ENCODE assay signal across 13 mouse cellular contexts in genomic region chr13:94608947-94609346, GRCm38 (mm10).
A peak's percentile ranks its signal among the peaks of the same experiment; 100 is the strongest.
DNase-seq lines count a peak whose midpoint lies in the region; ATAC-seq and TF ChIP-seq lines count a peak whose summit lies in the region.
"Had no signal": no experiment of that assay in that cellular context is flagged by ENCODE, and none has a peak within 500 bp of the region (broad histone marks: within the 10 kb centered on the region; RNA-seq: fewer than 3 reads in every experiment).

No protein-coding gene starts in this region.

- H3K9me3 ChIP-seq in kidney, embryonic 16.5 days (ENCODE audit: low read length): no peaks in the 10 kb centered on the region
- no peaks in the 10 kb centered on the region for H3K9me3 ChIP-seq in hindbrain, embryonic 12.5 days (replicated peaks)
- H3K9me3 ChIP-seq in neural tube, embryonic 14.5 days (ENCODE audit: control insufficient read depth, low read length): no peaks in the 10 kb centered on the region

- peak overlapping the region; percentile 2; the same call in 1 of the 2 replicates for H3K9ac ChIP-seq in kidney, embryonic 16.5 days (replicated peaks; ENCODE audit: low read length)
- H3K9ac ChIP-seq in hindbrain, embryonic 12.5 days: no peak overlapping the region
- H3K9ac ChIP-seq in neural tube, embryonic 14.5 days (replicated peaks; ENCODE audit: low read depth, low read length): no peak overlapping the region

- TF ChIP-seq POLR2A in brain, embryonic 14.5 days (IDR thresholded peaks at IDR 0.05; ENCODE audit: borderline replicate concordance, extremely low read depth, insufficient read depth, insufficient read length, poor library complexity, severe bottlenecking): no peak

- H3K4me1 ChIP-seq in kidney, embryonic 16.5 days (ENCODE audit: insufficient read depth, low read length): peaks cover 21% of the 10 kb centered on the region
- H3K4me1 ChIP-seq in hindbrain, embryonic 12.5 days: peaks cover 6% of the 10 kb centered on the region; the same call in 1 of the 2 replicates
- peaks cover 11% of the 10 kb centered on the region; the same call in 1 of the 2 replicates for H3K4me1 ChIP-seq in neural tube, embryonic 14.5 days (ENCODE audit: control insufficient read depth, insufficient read depth, low read length)

- WGBS in kidney, embryonic 16.5 days: 40% methylated on average over 10 of the region's 10 CpGs
- WGBS in hindbrain, embryonic 12.5 days: 66% methylated on average over 10 of the region's 10 CpGs
- 41% methylated on average over 10 of the region's 10 CpGs for WGBS in neural tube, embryonic 14.5 days

- H3K4me3 ChIP-seq in kidney, embryonic 16.5 days (ENCODE audit: low read length): no peak overlapping the region
- H3K4me3 ChIP-seq in hindbrain, embryonic 12.5 days: no peak overlapping the region
- H3K4me3 ChIP-seq in neural tube, embryonic 14.5 days (ENCODE audit: low read depth, low read length): no peak overlapping the region
- H3K4me3 ChIP-seq: myocyte had no signal

- TF ChIP-seq CTCF in brain, embryonic 14.5 days (IDR thresholded peaks at IDR 0.05; ENCODE audit: borderline replicate concordance, extremely low read depth, insufficient read depth, insufficient read length): no peak

- peak overlapping the region; percentile 10; the same call in 1 of the 2 replicates for H3K4me2 ChIP-seq in kidney, embryonic 16.5 days (replicated peaks; ENCODE audit: low read depth, low read length)
- no peak overlapping the region for H3K4me2 ChIP-seq in hindbrain, embryonic 12.5 days (replicated peaks)
- no peak overlapping the region; the same call in 1 of the 2 replicates for H3K4me2 ChIP-seq in neural tube, embryonic 14.5 days (ENCODE audit: low read depth, low read length)
- H3K4me2 ChIP-seq: heart, embryonic 11.5 days had no signal

- H3K27ac ChIP-seq in kidney, embryonic 16.5 days (ENCODE audit: low read length): 0 out of 2 replicates have a peak overlapping the region, but pooled peaks have one; percentile 2
- H3K27ac ChIP-seq in hindbrain, embryonic 12.5 days: no peak overlapping the region
- no peak overlapping the region for H3K27ac ChIP-seq in neural tube, embryonic 14.5 days (ENCODE audit: low read depth, low read length)
- H3K27ac ChIP-seq: kidney, postnatal 0 days had no signal

- H3K27me3 ChIP-seq in kidney, embryonic 16.5 days (ENCODE audit: insufficient read depth, low read length): peaks cover 17% of the 10 kb centered on the region; the same call in 1 of the 2 replicates
- H3K27me3 ChIP-seq in hindbrain, embryonic 12.5 days: peaks cover 64% of the 10 kb centered on the region
- peaks cover 39% of the 10 kb centered on the region for H3K27me3 ChIP-seq in neural tube, embryonic 14.5 days (ENCODE audit: control insufficient read depth, insufficient read depth, low read length)

- no peak for DNase-seq in kidney, adult 9 months
- DNase-seq in brain, embryonic 14.5 days (ENCODE audit: low read depth): peak; percentile 23
- no peak for DNase-seq in adrenal gland, postnatal 14 days
- no peak for DNase-seq in gastrocnemius, adult 8-10 months (ENCODE audit: low spot score in 2 of 2)
- DNase-seq: cerebellum, adult 9-11 months; lung, postnatal 10 days; right cerebral cortex, postnatal 25 days had no signal

- ATAC-seq in kidney, embryonic 16.5 days (ENCODE audit: low FRiP score, low TSS enrichment): peak; percentile 46; the same call in 1 of the 2 replicates
- peak; percentile 22; the same call in 1 of the 2 replicates for ATAC-seq in hindbrain, embryonic 12.5 days (ENCODE audit: low FRiP score)
- ATAC-seq in neural tube, embryonic 14.5 days (ENCODE audit: low read depth): 0 out of 2 replicates have a peak, but pooled peaks have one; percentile 25

- H3K36me3 ChIP-seq in kidney, embryonic 16.5 days (ENCODE audit: insufficient read depth, low read length): no peaks in the 10 kb centered on the region
- no peaks in the 10 kb centered on the region for H3K36me3 ChIP-seq in hindbrain, embryonic 12.5 days
- no peaks in the 10 kb centered on the region for H3K36me3 ChIP-seq in neural tube, embryonic 14.5 days (ENCODE audit: control insufficient read depth, insufficient read depth, low read length)
